Mouse (Mus musculus) limb, embryonic 13.5 days (tissue): ENCODE results near the gene Dgkh. TPM values are rescaled to one million over a fixed set of nuclear protein-coding genes. Genes with fewer than 3 reads are reported as not detected.

Source experiments
- ATAC-seq: fragments of 200-750 bp; cut with Nextera tagmentation; 2 replicates; pipeline ENCODE4 v1.8.0; 2017; ENCODE audit warnings: low read depth, moderate number of reproducible peaks, moderate TSS enrichment; ENCODE audit not compliant: low FRiP score
- H3K27ac ChIP-seq: fragments of 300-500 bp; sonication (generic); 2 replicates; pipeline ENCODE4 v1.5.1; 2015; ENCODE audit warnings: inconsistent platforms, mild to moderate bottlenecking, moderate library complexity
- H3K27me3 ChIP-seq: fragments of 300-500 bp; sonication (generic); 2 replicates; pipeline ENCODE4 v1.6.1; 2015; ENCODE audit warnings: mild to moderate bottlenecking, inconsistent platforms
- H3K36me3 ChIP-seq: fragments of 300-500 bp; sonication (generic); 2 replicates; pipeline ENCODE4 v1.6.1; 2015; ENCODE audit warnings: inconsistent platforms, mild to moderate bottlenecking, moderate library complexity
- H3K4me1 ChIP-seq: fragments of 300-500 bp; sonication (generic); 2 replicates; pipeline ENCODE4 v1.6.1; 2015; ENCODE audit warnings: inconsistent platforms
- H3K4me2 ChIP-seq: fragments of 300-500 bp; sonication (generic); replicated peaks from 2 replicates; pipeline ENCODE4 v1.6.1; 2015; ENCODE audit warnings: inconsistent platforms, mild to moderate bottlenecking, moderate library complexity
- H3K4me3 ChIP-seq: fragments of 300-500 bp; sonication (generic); 2 replicates; pipeline ENCODE4 v1.5.1; 2015; ENCODE audit warnings: moderate library complexity, mild to moderate bottlenecking, inconsistent platforms
- H3K9ac ChIP-seq: fragments of 300-500 bp; sonication (generic); 2 replicates; pipeline ENCODE4 v1.6.1; 2015; ENCODE audit warnings: mild to moderate bottlenecking, inconsistent platforms
- H3K9me3 ChIP-seq: fragments of 300-500 bp; sonication (generic); 2 replicates; pipeline ENCODE4 v1.6.1; 2016; ENCODE audit warnings: inconsistent platforms
- WGBS: fragments of 180-500 bp; shearing (Covaris S2); methylation state at CpG from one replicate; pipeline ENCODE4 v1.1.7; 2015; 5-methylcytosine and 5-hydroxymethylcytosine counted together
- polyA plus RNA-seq: library from polyadenylated mRNA; unstranded; fragments of >200 nt; fragmentation: Nextera tagmentation; extraction: Ambion mirVana; gene quantifications from 2 replicates; pipeline ENCODE4 v1.2.1, GENCODE M21; 2015

Gene Dgkh
- polyA plus RNA-seq, 1 experiment from 2014 or later, result 1.1 TPM

DNA sequence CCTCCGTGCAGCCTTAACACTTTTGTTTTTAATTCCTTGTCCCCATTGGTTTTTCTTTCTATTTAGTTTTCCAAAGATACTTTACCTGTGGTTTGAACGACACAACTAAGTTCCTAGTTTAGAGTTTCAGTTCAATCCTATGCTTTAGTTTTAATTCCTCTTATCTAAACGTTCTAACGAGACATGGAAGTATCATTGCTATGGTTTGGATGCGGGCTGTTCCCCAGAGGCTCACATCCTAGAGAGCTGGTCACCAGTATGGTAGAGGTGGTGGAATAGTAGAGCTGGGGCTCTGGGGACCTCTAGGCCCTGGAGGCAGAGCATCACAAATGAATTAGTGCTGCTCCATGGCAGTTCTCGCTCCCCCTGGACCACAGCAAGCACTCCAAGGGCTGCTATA is 205.7 kb downstream of the Dgkh start:
- no peak for ATAC-seq

DNA sequence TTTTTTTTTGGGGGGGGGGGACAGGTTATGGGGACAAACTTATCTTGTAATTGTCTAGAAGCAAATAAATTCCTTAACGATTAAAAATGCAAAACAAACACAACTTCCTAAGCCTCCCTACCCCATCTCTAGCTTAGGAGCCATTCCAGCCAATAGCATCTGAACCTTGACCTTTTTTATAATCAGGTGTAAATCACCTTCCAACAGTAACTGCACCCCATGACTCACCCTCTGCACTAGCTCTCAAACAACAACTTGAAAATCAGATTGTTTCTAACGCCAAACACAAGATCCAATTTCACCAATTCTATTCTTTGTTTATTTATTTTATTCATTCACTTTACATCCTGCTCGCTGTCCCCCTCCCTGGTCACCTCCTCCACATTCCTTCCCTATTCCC is 206.1 kb downstream of the Dgkh start:
- ATAC-seq, result no peak
- Histone ChIP-seq H3K4me3 (no peak overlapping the region), H3K36me3 (peaks cover 14% of the 10 kb centered on the region; the same call in 1 of the 2 replicates), H3K4me1 (peaks cover 38% of the 10 kb centered on the region), H3K27ac (no peak overlapping the region), H3K4me2 (no peak overlapping the region), H3K9me3 (no peaks in the 10 kb centered on the region), H3K27me3 (no peaks in the 10 kb centered on the region), H3K9ac (no peak overlapping the region)
- WGBS, result 43% methylated on average over 3 of the region's 3 CpGs

More for the DNA sequence above, 205.7 kb downstream of the Dgkh start:
- Histone ChIP-seq H3K9me3 (no peaks in the 10 kb centered on the region), H3K27ac (no peak overlapping the region), H3K4me1 (peaks cover 38% of the 10 kb centered on the region), H3K27me3 (no peaks in the 10 kb centered on the region), H3K4me2 (no peak overlapping the region), H3K9ac (no peak overlapping the region), H3K4me3 (no peak overlapping the region), H3K36me3 (peaks cover 10% of the 10 kb centered on the region; the same call in 1 of the 2 replicates)
- WGBS, result 67% methylated on average over 6 of the region's 6 CpGs

DNA sequence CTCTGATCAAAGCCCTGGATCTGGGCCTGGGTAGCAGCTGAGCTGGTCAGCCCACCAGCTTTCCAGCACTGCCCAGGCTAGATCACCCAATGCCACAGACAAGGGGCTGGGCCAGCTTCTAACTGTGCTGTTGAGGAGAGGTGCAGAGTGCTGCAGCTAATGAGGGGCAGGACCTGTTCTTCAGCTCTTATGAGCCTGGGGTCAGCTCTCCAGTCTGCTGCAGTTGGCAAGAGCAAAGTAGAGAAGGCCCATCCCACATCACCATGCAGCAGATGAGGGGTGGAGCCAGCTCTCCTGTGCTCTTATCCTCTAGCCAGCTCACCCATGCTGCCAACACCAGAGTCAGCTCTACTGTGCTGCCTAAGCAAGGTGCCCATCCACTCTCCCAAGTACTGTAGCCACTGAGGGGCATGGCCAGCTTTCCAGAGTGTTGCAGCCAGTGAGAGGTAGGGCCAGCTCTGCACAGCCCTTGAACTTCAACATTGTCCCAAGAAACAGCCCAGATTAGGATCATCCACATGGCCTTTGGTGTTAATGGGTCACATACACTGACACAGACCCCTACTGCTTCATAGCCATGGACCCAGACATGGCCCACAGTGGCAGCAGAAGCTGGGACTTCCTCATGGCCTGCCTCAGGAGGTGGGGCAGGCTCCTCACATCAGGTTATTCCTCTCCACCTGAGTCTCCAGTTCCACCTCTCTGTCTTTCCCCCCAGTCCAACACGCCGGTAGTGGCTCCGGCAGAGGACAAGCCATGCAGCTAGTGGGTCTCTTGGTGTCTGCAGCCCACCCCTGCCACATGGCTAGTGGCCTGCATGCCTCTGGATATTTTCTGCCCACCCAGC is 206.7 kb downstream of the Dgkh start:
- Histone ChIP-seq H3K27me3 (no peaks in the 10 kb centered on the region), H3K9ac (no peak overlapping the region), H3K36me3 (peaks cover 15% of the 10 kb centered on the region; the same call in 1 of the 2 replicates), H3K9me3 (no peaks in the 10 kb centered on the region), H3K4me3 (no peak overlapping the region), H3K4me1 (peaks cover 38% of the 10 kb centered on the region), H3K4me2 (no peak overlapping the region), H3K27ac (no peak overlapping the region)
- ATAC-seq, result no peak
- 67% methylated on average over 3 of the region's 3 CpGs for WGBS

DNA sequence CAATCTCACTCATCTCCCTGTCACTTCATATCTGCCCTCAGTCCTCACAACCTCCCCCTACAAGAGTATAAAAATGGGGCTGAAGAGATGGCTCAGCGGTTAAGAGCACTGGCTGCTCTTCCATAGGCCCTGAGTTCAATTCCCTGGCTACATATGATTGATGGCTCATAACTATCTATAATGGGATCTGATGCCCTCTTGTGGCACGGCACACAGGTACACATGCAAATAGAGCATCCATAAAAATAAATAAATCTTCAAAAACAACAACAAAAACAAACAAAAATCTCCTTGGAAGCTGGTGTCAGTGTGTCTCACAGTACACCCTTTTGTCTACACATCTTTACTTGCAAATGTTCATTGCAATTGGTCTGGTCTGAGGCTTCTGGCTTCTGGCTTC is 207.5 kb downstream of the Dgkh start:
- Histone ChIP-seq H3K27ac (no peak overlapping the region), H3K4me2 (no peak overlapping the region), H3K9ac (no peak overlapping the region), H3K36me3 (peaks cover 19% of the 10 kb centered on the region), H3K4me3 (no peak overlapping the region), H3K27me3 (no peaks in the 10 kb centered on the region), H3K9me3 (no peaks in the 10 kb centered on the region), H3K4me1 (peaks cover 33% of the 10 kb centered on the region)
- WGBS, result 92% methylated on average over 2 of the region's 2 CpGs
- ATAC-seq, result no peak

DNA sequence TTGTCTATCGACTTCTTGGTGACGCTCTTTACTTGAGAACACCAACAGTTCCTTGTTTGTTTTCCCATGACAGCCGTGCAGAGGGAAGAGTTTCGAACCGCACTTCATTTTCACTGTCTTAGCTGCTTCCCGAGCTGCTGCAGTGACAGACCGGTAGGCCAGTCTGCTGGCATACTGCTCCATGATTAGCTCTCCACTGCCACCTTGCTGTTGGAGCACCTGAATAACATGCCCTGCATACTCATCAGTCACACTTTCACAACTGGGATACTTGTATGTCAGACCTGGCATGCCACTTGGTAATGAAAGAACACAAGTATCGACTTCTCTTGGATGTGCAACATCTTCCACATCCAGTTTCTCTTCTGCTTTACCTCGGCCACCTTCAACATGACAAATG is 221.9 kb downstream of the Dgkh start:
- 82% methylated on average over 9 of the region's 9 CpGs for WGBS
- H3K27me3 ChIP-seq, result no peaks in the 10 kb centered on the region
- H3K4me3 ChIP-seq, result no peak overlapping the region
- H3K4me2 ChIP-seq, result no peak overlapping the region
- H3K4me1 ChIP-seq, result no peaks in the 10 kb centered on the region
- H3K9me3 ChIP-seq, result no peaks in the 10 kb centered on the region
- H3K9ac ChIP-seq, result no peak overlapping the region
- ATAC-seq, result no peak
- no peak overlapping the region for H3K27ac ChIP-seq
- H3K36me3 ChIP-seq, result peaks cover 78% of the 10 kb centered on the region

DNA sequence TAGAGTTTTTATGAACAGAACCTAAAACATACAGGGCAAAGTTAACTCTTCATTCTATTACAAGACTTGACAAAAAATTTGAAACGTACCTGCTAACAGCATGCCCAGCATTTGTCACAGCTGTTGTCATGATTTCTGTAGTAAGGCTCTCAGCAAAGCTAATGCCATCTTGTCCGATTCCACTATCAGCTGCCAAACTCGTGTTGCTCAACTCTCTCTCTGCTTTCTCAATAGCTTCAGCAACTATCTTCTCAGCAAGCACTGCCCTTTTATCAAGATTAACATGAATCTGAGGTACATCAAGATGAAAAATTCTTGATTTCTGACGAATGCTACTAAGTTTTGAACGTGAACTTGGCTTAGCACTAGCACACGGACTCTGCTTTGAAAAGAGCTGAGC is 222.8 kb downstream of the Dgkh start:
- no peak for ATAC-seq
- H3K27me3 ChIP-seq, result no peaks in the 10 kb centered on the region
- no peaks in the 10 kb centered on the region for H3K4me1 ChIP-seq
- peaks cover 84% of the 10 kb centered on the region for H3K36me3 ChIP-seq
- H3K9ac ChIP-seq, result no peak overlapping the region
- no peaks in the 10 kb centered on the region for H3K9me3 ChIP-seq
- 90% methylated on average over 6 of the region's 6 CpGs for WGBS
- no peak overlapping the region for H3K4me3 ChIP-seq
- no peak overlapping the region for H3K27ac ChIP-seq
- H3K4me2 ChIP-seq, result no peak overlapping the region

Other genes starting within 250 kb of the Dgkh start
- 20.8 and 25.7 TPM in 2 replicates for gene Akap11, start 196.0 kb downstream of the Dgkh start, polyA plus RNA-seq
- gene Vwa8, start 116.3 kb upstream of the Dgkh start, polyA plus RNA-seq, result 10.6 and 11.2 TPM in 2 replicates